In the genomic region with DNA sequence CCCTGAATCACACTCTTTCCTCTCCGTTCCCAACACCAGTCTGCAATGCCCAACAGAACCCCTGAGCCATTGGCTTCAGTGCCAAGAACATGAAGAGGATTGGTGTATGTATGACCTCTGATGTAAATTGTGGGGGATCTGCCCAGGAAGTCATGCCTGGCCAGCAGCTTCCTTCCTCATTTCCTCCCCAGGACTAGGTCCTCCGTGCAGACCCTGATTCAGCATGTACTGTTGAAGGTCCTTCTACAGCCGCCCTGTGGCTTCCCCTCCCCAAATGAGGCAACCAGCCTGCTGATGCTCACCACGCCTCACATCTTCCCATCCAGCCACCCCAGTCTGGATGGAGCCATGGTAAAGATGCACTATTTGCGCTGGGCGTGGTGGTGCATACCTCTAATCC, we compare ENCODE assay signal across 9 mouse cellular contexts. TPM values are rescaled to one million over a fixed set of nuclear protein-coding genes. Genes with fewer than 3 reads are reported as not detected.
DNase-seq lines count a peak whose midpoint lies in the region; ATAC-seq and TF ChIP-seq lines count a peak whose summit lies in the region.
"Had no signal": no experiment of that assay in that cellular context is flagged by ENCODE, and none has a peak within 500 bp of the region (broad histone marks: within the 10 kb centered on the region; RNA-seq: fewer than 3 reads in every experiment).

A gene (minus strand): TSS at position 83 of the 400 bp plus-strand sequence.

- H3K27me3 ChIP-seq in embryonic facial prominence, embryonic 12.5 days, result peaks cover 29% of the 10 kb centered on the region
- peaks cover 23% of the 10 kb centered on the region for H3K27me3 ChIP-seq in intestine, embryonic 15.5 days (replicated peaks)
- peaks cover 17% of the 10 kb centered on the region for H3K27me3 ChIP-seq in liver, embryonic 16.5 days (ENCODE audit: control insufficient read depth, insufficient read depth, low read depth, low read length)

- peaks cover 4% of the 10 kb centered on the region; the same call in 1 of the 2 replicates for H3K4me1 ChIP-seq in embryonic facial prominence, embryonic 12.5 days
- peaks cover 6% of the 10 kb centered on the region; the same call in 1 of the 2 replicates for H3K4me1 ChIP-seq in intestine, embryonic 15.5 days (replicated peaks)
- H3K4me1 ChIP-seq in liver, embryonic 16.5 days (ENCODE audit: control insufficient read depth, low read depth, low read length), result peaks cover 8% of the 10 kb centered on the region

- peak within 1 kb of the TSS; percentile 57 for H3K4me2 ChIP-seq in embryonic facial prominence, embryonic 12.5 days (replicated peaks)
- H3K4me2 ChIP-seq in intestine, embryonic 15.5 days (replicated peaks), result peak within 1 kb of the TSS; percentile 70
- H3K4me2 ChIP-seq in liver, embryonic 16.5 days (ENCODE audit: low read depth, low read length), result peak within 1 kb of the TSS; percentile 32

- intact Hi-C loops in gastrocnemius, adult 2 months (cut with DNase I), result loop anchor here (2.0 kb wide), 1 partner anchor 68 kb away; a partner anchor contains a TSS

- no peaks in the 10 kb centered on the region for H3K9me3 ChIP-seq in embryonic facial prominence, embryonic 12.5 days
- H3K9me3 ChIP-seq in intestine, embryonic 15.5 days, result no peaks in the 10 kb centered on the region
- no peaks in the 10 kb centered on the region for H3K9me3 ChIP-seq in liver, embryonic 16.5 days (replicated peaks; ENCODE audit: control insufficient read depth, low read length)

- no peak for TF ChIP-seq CTCF in gastrocnemius, adult 2 months (IDR thresholded peaks at IDR 0.05)

- ATAC-seq in embryonic facial prominence, embryonic 12.5 days (ENCODE audit: insufficient number of reproducible peaks, insufficient read depth, low FRiP score, low TSS enrichment), result no peak
- ATAC-seq in intestine, embryonic 15.5 days, result no peak
- peak; percentile 53; the same call in 1 of the 2 replicates for ATAC-seq in liver, embryonic 16.5 days (ENCODE audit: low read depth)
- peak; percentile 76 for ATAC-seq in neutrophil, adult 5-6 weeks (ENCODE audit: extremely low read depth, insufficient number of reproducible peaks, low FRiP score, poor library complexity, severe bottlenecking)

- no peaks in the 10 kb centered on the region for H3K36me3 ChIP-seq in embryonic facial prominence, embryonic 12.5 days
- H3K36me3 ChIP-seq in intestine, embryonic 15.5 days, result no peaks in the 10 kb centered on the region
- H3K36me3 ChIP-seq in liver, embryonic 16.5 days (ENCODE audit: control insufficient read depth, insufficient read depth), result no peaks in the 10 kb centered on the region

- no peak for DNase-seq in gastrocnemius, adult 2 months
- DNase-seq in gastrocnemius, postnatal 4 days (ENCODE audit: low spot score in 2 of 2), result no peak
- DNase-seq in ovary, postnatal 36 days (ENCODE audit: low spot score), result no peak
- DNase-seq in thymus, postnatal 4 days, result no peak

- peak within 1 kb of the TSS; percentile 7; the same call in 1 of the 2 replicates for H3K9ac ChIP-seq in embryonic facial prominence, embryonic 12.5 days
- no peak within 1 kb of the TSS; the same call in 1 of the 2 replicates for H3K9ac ChIP-seq in intestine, embryonic 15.5 days
- no peak within 1 kb of the TSS for H3K9ac ChIP-seq in liver, embryonic 16.5 days (ENCODE audit: low read depth, low read length)

- H3K4me3 ChIP-seq in gastrocnemius, adult 2 months, result peak within 1 kb of the TSS; percentile 45
- H3K4me3 ChIP-seq in embryonic facial prominence, embryonic 12.5 days, result peak within 1 kb of the TSS; percentile 29
- peak within 1 kb of the TSS; percentile 31 for H3K4me3 ChIP-seq in intestine, embryonic 15.5 days (replicated peaks)
- H3K4me3 ChIP-seq in liver, embryonic 16.5 days (ENCODE audit: low read depth, low read length), result 0 out of 2 replicates have a peak within 1 kb of the TSS, but pooled peaks have one; percentile 1
- H3K4me3 ChIP-seq: erythroblast, embryonic 14.5 days had no signal

- H3K27ac ChIP-seq in gastrocnemius, adult 2 months, result no peak within 1 kb of the TSS
- no peak within 1 kb of the TSS for H3K27ac ChIP-seq in embryonic facial prominence, embryonic 12.5 days
- no peak within 1 kb of the TSS for H3K27ac ChIP-seq in intestine, embryonic 15.5 days
- peak within 1 kb of the TSS; percentile 25 for H3K27ac ChIP-seq in liver, embryonic 16.5 days (ENCODE audit: low read length)

- WGBS in embryonic facial prominence, embryonic 12.5 days, result 85% methylated on average over 6 of the region's 6 CpGs
- 75% methylated on average over 6 of the region's 6 CpGs for WGBS in intestine, embryonic 15.5 days
- 19% methylated on average over 6 of the region's 6 CpGs for WGBS in liver, embryonic 16.5 days (ENCODE audit: insufficient replicate concordance)

RNA-seq across cellular contexts. Expression of the gene that starts here (rescaled TPM):
- under 1 TPM in 1 of 2 experiments, not detected in 1; 0.33 TPM for total RNA-seq in gastrocnemius, adult 2 months (2021)
- total RNA-seq in gastrocnemius, postnatal 4 days (2021), result under 1 TPM; 0.32 to 0.88 TPM
- 0.72 and 0.87 TPM in 2 replicates for polyA plus RNA-seq in embryonic facial prominence, embryonic 12.5 days (2016; fragmentation: Nextera tagmentation; extraction: Ambion mirVana)
- 1.1 and 1.2 TPM in 2 replicates for polyA plus RNA-seq in intestine, embryonic 15.5 days (2015; fragmentation: Nextera tagmentation; extraction: Ambion mirVana)
- 2.7 and 3.0 TPM in 2 replicates for polyA plus RNA-seq in liver, embryonic 16.5 days (2015; fragmentation: Nextera tagmentation; extraction: Ambion mirVana)
- total RNA-seq in neutrophil, adult 5-6 weeks (2017), result 216 and 259 TPM in 2 replicates

Comparison
In these comparisons a context has a peak if more than half of its experiments do, and no peak if none do; other contexts are left out.
1. RNA of the gene that starts here (total RNA-seq): 216 to 259 TPM in neutrophil, adult 5-6 weeks; 0.32 to 0.88 TPM in gastrocnemius, postnatal 4 days and 0.33 TPM in gastrocnemius, adult 2 months; every median in the first group is over 100 times any median in the second.
2. ATAC-seq: peak in liver, embryonic 16.5 days (single experiment) and neutrophil, adult 5-6 weeks (single experiment); none in embryonic facial prominence, embryonic 12.5 days (single experiment) and intestine, embryonic 15.5 days (single experiment).
3. Peak in every context shown above with its lines, with median percentiles within 50 percentile points of each other: H3K4me3 ChIP-seq and H3K4me2 ChIP-seq.